Mouse (Mus musculus) bone marrow macrophage, adult 2 months (primary cell): ENCODE data around the gene Pnpla2. TPM values are rescaled to one million over a fixed set of nuclear protein-coding genes. Genes with fewer than 3 reads are reported as not detected.
"Not testable (repeated sequence)": the region's sequence is repeated elsewhere in the genome, so short reads cannot be mapped to it uniquely, and the experiment has no call there.

Source experiments
- H3K27ac ChIP-seq: 2 replicates; pipeline ENCODE4 v1.5.1; 2012; ENCODE audit warnings: low read depth, low read length; ENCODE audit not compliant: insufficient read depth
- H3K4me1 ChIP-seq: 2 replicates; pipeline ENCODE4 v1.6.1; 2012; ENCODE audit warnings: low read length; ENCODE audit not compliant: control insufficient read depth, insufficient read depth
- H3K4me3 ChIP-seq: 2 replicates; pipeline ENCODE4 v1.5.1; 2012; ENCODE audit warnings: mild to moderate bottlenecking, low read length, moderate library complexity; ENCODE audit not compliant: insufficient read depth
- CTCF ChIP-seq: IDR thresholded peaks from 2 replicates; pipeline ENCODE4 v1.5.1; 2012; ENCODE audit warnings: low read depth, mild to moderate bottlenecking, low read length, moderate library complexity
- POLR2A ChIP-seq: IDR thresholded peaks from 2 replicates; pipeline ENCODE4 v1.6.1; 2012; ENCODE audit warnings: mild to moderate bottlenecking, low read depth, low read length, borderline replicate concordance
- polyA plus RNA-seq: library from polyadenylated mRNA; stranded (reverse); fragments of >200 nt; gene quantifications from 2 replicates; pipeline ENCODE4 v1.2.4, GENCODE M21; 2012; ENCODE audit not compliant: missing spikeins, insufficient read depth, insufficient read length

Pnpla2 gene
- polyA plus RNA-seq, 1 experiment, result 94.0 TPM

GRCm38 (mm10) chr7:141437178-141438120 lies 17.5 kb upstream of the Pnpla2 start, which contains the start of gene Slc25a22:
Gene Slc25a22 (minus strand): TSS chr7:141437892.
- TF ChIP-seq CTCF (peak; percentile 61), POLR2A (no peak)
- H3K4me3 ChIP-seq, result peak within 1 kb of the TSS; percentile 94
- H3K4me1 ChIP-seq, result peaks cover 15% of the 10 kb centered on the region
- peak within 1 kb of the TSS; percentile 58 for H3K27ac ChIP-seq

- TF ChIP-seq POLR2A, result no peak
- TF ChIP-seq CTCF, result no peak
- no peak overlapping the region for H3K4me3 ChIP-seq
- H3K4me1 ChIP-seq, result peaks cover 17% of the 10 kb centered on the region
- H3K27ac ChIP-seq, result no peak overlapping the region
Observed at GRCm38 (mm10) chr7:141438201-141438968, 16.6 kb upstream of the Pnpla2 start.

GRCm38 (mm10) chr7:141439140-141439679 lies 15.8 kb upstream of the Pnpla2 start:
- Histone ChIP-seq H3K27ac (no peak overlapping the region), H3K4me1 (peaks cover 17% of the 10 kb centered on the region), H3K4me3 (no peak overlapping the region)
- no peak for TF ChIP-seq POLR2A
- no peak for TF ChIP-seq CTCF

GRCm38 (mm10) chr7:141439811-141440210 lies 15.2 kb upstream of the Pnpla2 start:
- Histone ChIP-seq H3K4me1 (peaks cover 18% of the 10 kb centered on the region), H3K27ac (no peak overlapping the region), H3K4me3 (no peak overlapping the region)
- no peak for TF ChIP-seq POLR2A
- no peak for TF ChIP-seq CTCF

GRCm38 (mm10) chr7:141440613-141441012 lies 14.4 kb upstream of the Pnpla2 start:
- Histone ChIP-seq H3K4me1 (peaks cover 15% of the 10 kb centered on the region), H3K4me3 (no peak overlapping the region)
- no peak for TF ChIP-seq POLR2A
- TF ChIP-seq CTCF, result peak; percentile 93

GRCm38 (mm10) chr7:141441460-141441859 lies 13.5 kb upstream of the Pnpla2 start:
- no peak for TF ChIP-seq POLR2A
- TF ChIP-seq CTCF, result no peak
- Histone ChIP-seq H3K4me3 (no peak overlapping the region), H3K27ac (no peak overlapping the region), H3K4me1 (peaks cover 8% of the 10 kb centered on the region)

More at GRCm38 (mm10) chr7:141440613-141441012, 14.4 kb upstream of the Pnpla2 start:
- no peak overlapping the region for H3K27ac ChIP-seq

GRCm38 (mm10) chr7:141442199-141442598 lies 12.8 kb upstream of the Pnpla2 start:
- TF ChIP-seq POLR2A, result no peak
- TF ChIP-seq CTCF, result no peak
- Histone ChIP-seq H3K27ac (no peak overlapping the region), H3K4me1 (peaks cover 11% of the 10 kb centered on the region), H3K4me3 (peak overlapping the region; percentile 71; the same call in 1 of the 2 replicates)

GRCm38 (mm10) chr7:141443081-141443821 lies 11.7 kb upstream of the Pnpla2 start:
- H3K4me1 ChIP-seq, result peaks cover 11% of the 10 kb centered on the region
- H3K27ac ChIP-seq, result 0 out of 2 replicates have a peak overlapping the region, but pooled peaks have one; percentile 6
- H3K4me3 ChIP-seq, result peak overlapping the region; percentile 71
- TF ChIP-seq CTCF, result no peak
- TF ChIP-seq POLR2A, result no peak

- peak within 1 kb of the TSS; percentile 60 for H3K27ac ChIP-seq
- H3K4me1 ChIP-seq, result peaks cover 15% of the 10 kb centered on the region
- peak within 1 kb of the TSS; percentile 71 for H3K4me3 ChIP-seq
- TF ChIP-seq CTCF (no peak), POLR2A (no peak)
Observed at GRCm38 (mm10) chr7:141443828-141444237, 11.2 kb upstream of the Pnpla2 start, which contains the start of gene Pidd1. Gene Pidd1 (minus strand): TSS chr7:141444025.

- H3K27ac ChIP-seq, result peak overlapping the region; percentile 92; the same call in 1 of the 2 replicates
- not testable (repeated sequence) for H3K4me3 ChIP-seq
- H3K4me1 ChIP-seq, result peaks cover 19% of the 10 kb centered on the region
Observed at GRCm38 (mm10) chr7:141446374-141446773, 8.6 kb upstream of the Pnpla2 start.
